In the genomic region with DNA sequence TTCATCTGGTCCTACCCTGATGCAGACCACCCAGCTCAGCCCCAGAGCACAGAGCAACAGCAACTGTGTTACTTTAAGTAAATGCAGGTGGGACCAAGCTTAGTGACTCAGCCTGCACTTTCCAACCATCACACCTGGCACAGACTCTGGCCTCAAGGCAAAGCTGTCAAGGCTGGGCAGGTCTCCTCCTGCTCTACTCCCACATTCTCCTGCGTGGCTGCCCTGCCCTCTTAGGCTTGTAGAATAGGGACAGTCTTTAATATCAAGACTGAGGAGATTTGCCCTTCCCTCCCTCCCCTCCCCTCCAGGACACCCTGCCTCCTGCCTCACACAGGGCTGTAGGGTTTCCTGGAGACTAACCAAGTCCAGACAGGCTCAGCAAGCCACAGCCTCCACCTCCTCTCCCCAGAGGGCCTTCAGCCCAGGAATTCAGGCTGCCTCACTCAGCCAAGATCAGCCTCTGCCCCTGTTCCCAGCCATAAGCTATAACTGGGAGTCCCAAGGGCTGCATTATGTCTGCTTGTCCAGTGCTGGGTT, we compare ENCODE assay signal across 12 mouse cellular contexts. TPM values are rescaled to one million over a fixed set of nuclear protein-coding genes. Genes with fewer than 3 reads are reported as not detected.
DNase-seq lines count a peak whose midpoint lies in the region; ATAC-seq lines count a peak whose summit lies in the region.
"Had no signal": no experiment of that assay in that cellular context is flagged by ENCODE, and none has a peak within 500 bp of the region (broad histone marks: within the 10 kb centered on the region; RNA-seq: fewer than 3 reads in every experiment).

No protein-coding gene starts in this region.

- no peaks in the 10 kb centered on the region; the same call in 1 of the 2 replicates for H3K27me3 ChIP-seq in heart, embryonic 13.5 days (replicated peaks)
- H3K27me3 ChIP-seq in limb, embryonic 10.5 days (ENCODE audit: low read depth, poor library complexity, severe bottlenecking), result no peaks in the 10 kb centered on the region
- H3K27me3 ChIP-seq in forebrain, embryonic 10.5 days (ENCODE audit: poor library complexity, severe bottlenecking), result no peaks in the 10 kb centered on the region
- no peaks in the 10 kb centered on the region for H3K27me3 ChIP-seq in hindbrain, embryonic 12.5 days

- intact Hi-C loops in heart, postnatal 14 days (cut with DNase I), result no loop called here

- no peak for DNase-seq in heart, postnatal 14 days
- DNase-seq in urinary bladder, postnatal 14 days (ENCODE audit: low spot score), result peak; percentile 74
- DNase-seq in urinary bladder, postnatal 25 days (ENCODE audit: low spot score), result no peak
- no peak for DNase-seq in limb, embryonic 10.5 days (ENCODE audit: low spot score)
- no peak for DNase-seq in right cerebral cortex, postnatal 36 days (ENCODE audit: low spot score in 2 of 2)
- no peak for DNase-seq in forebrain, embryonic 10.5 days (ENCODE audit: extremely low spot score, low spot score)
- DNase-seq: adrenal gland, adult 8-10 months; liver, postnatal 0 days had no signal

- ATAC-seq in heart, embryonic 13.5 days (ENCODE audit: extremely low read depth, insufficient number of reproducible peaks, low FRiP score, low TSS enrichment), result no peak
- no peak for ATAC-seq in hindbrain, embryonic 12.5 days (ENCODE audit: low FRiP score)
- ATAC-seq: liver, postnatal 0 days had no signal

- H3K9me3 ChIP-seq in heart, embryonic 13.5 days, result 0 out of 2 replicates have a peak, but pooled peaks cover 3% of the 10 kb centered on the region
- no peaks in the 10 kb centered on the region for H3K9me3 ChIP-seq in limb, embryonic 10.5 days (replicated peaks)
- peaks cover 9% of the 10 kb centered on the region for H3K9me3 ChIP-seq in forebrain, embryonic 10.5 days
- 0 out of 2 replicates have a peak, but pooled peaks cover under 1% of the 10 kb centered on the region for H3K9me3 ChIP-seq in hindbrain, embryonic 12.5 days (replicated peaks)
- H3K9me3 ChIP-seq: heart, embryonic 12.5 days had no signal

- 42% methylated on average over 1 of the region's 1 CpGs for WGBS in heart, embryonic 13.5 days
- 52% methylated on average over 1 of the region's 1 CpGs for WGBS in limb, embryonic 10.5 days
- WGBS in forebrain, embryonic 10.5 days, result 44% methylated on average over 1 of the region's 1 CpGs
- WGBS in hindbrain, embryonic 12.5 days, result 53% methylated on average over 1 of the region's 1 CpGs

- 0 out of 2 replicates have a peak overlapping the region, but pooled peaks have one; percentile 15 for H3K27ac ChIP-seq in heart, embryonic 13.5 days (replicated peaks)
- peak overlapping the region; percentile 59; the same call in 1 of the 2 replicates for H3K27ac ChIP-seq in limb, embryonic 10.5 days
- H3K27ac ChIP-seq in forebrain, embryonic 10.5 days, result no peak overlapping the region
- H3K27ac ChIP-seq in hindbrain, embryonic 12.5 days, result no peak overlapping the region
- H3K27ac ChIP-seq: left cerebral cortex, adult 2 months had no signal

- H3K36me3 ChIP-seq in heart, embryonic 13.5 days, result no peaks in the 10 kb centered on the region
- H3K36me3 ChIP-seq in limb, embryonic 10.5 days, result no peaks in the 10 kb centered on the region
- no peaks in the 10 kb centered on the region for H3K36me3 ChIP-seq in forebrain, embryonic 10.5 days (replicated peaks)
- H3K36me3 ChIP-seq in hindbrain, embryonic 12.5 days, result no peaks in the 10 kb centered on the region
- H3K36me3 ChIP-seq: heart, embryonic 12.5 days had no signal

- no peak overlapping the region for H3K4me2 ChIP-seq in heart, embryonic 13.5 days
- H3K4me2 ChIP-seq in hindbrain, embryonic 12.5 days (replicated peaks), result no peak overlapping the region
- H3K4me2 ChIP-seq: heart, embryonic 12.5 days had no signal

- H3K4me1 ChIP-seq in heart, embryonic 13.5 days, result no peaks in the 10 kb centered on the region
- H3K4me1 ChIP-seq in limb, embryonic 10.5 days, result peaks cover 14% of the 10 kb centered on the region
- H3K4me1 ChIP-seq in forebrain, embryonic 10.5 days, result peaks cover 5% of the 10 kb centered on the region; the same call in 1 of the 2 replicates
- H3K4me1 ChIP-seq in hindbrain, embryonic 12.5 days, result no peaks in the 10 kb centered on the region
- H3K4me1 ChIP-seq: heart, embryonic 12.5 days had no signal

- H3K9ac ChIP-seq in heart, embryonic 13.5 days, result no peak overlapping the region
- H3K9ac ChIP-seq in hindbrain, embryonic 12.5 days, result no peak overlapping the region
- H3K9ac ChIP-seq: heart, embryonic 12.5 days; liver, postnatal 0 days had no signal

- H3K4me3 ChIP-seq in heart, embryonic 13.5 days, result no peak overlapping the region
- no peak overlapping the region; the same call in 1 of the 2 replicates for H3K4me3 ChIP-seq in limb, embryonic 10.5 days
- H3K4me3 ChIP-seq in forebrain, embryonic 10.5 days, result no peak overlapping the region
- H3K4me3 ChIP-seq in hindbrain, embryonic 12.5 days, result no peak overlapping the region
- H3K4me3 ChIP-seq: heart, embryonic 12.5 days; left cerebral cortex, adult 2 months had no signal

RNA-seq across cellular contexts. Expression of a gene that starts 13.9 kb away (rescaled TPM):
- 1.5 and 1.6 TPM in 2 replicates for polyA plus RNA-seq in heart, embryonic 13.5 days (2015; fragmentation: Nextera tagmentation; extraction: Ambion mirVana)
- 1 to 10 TPM; 3.2 to 3.6 TPM for total RNA-seq in heart, postnatal 14 days (2021)
- polyA plus RNA-seq in limb, embryonic 10.5 days (2016; fragmentation: Nextera tagmentation; extraction: Ambion mirVana), result 0.41 and 0.73 TPM in 2 replicates
- 0.26 and 0.42 TPM in 2 replicates for polyA plus RNA-seq in forebrain, embryonic 10.5 days (2016; fragmentation: Nextera tagmentation; extraction: Ambion mirVana)
- polyA plus RNA-seq in hindbrain, embryonic 12.5 days (2016; fragmentation: Nextera tagmentation; extraction: Ambion mirVana), result 3.1 and 3.5 TPM in 2 replicates

RNA-seq across cellular contexts. Expression of a gene that starts 16.1 kb away (rescaled TPM):
- 4.3 and 5.6 TPM in 2 replicates for polyA plus RNA-seq in heart, embryonic 13.5 days (2015; fragmentation: Nextera tagmentation; extraction: Ambion mirVana)
- total RNA-seq in heart, postnatal 14 days (2021), result 10 to 100 TPM; 38.7 to 51.1 TPM
- 2.7 and 4.1 TPM in 2 replicates for polyA plus RNA-seq in limb, embryonic 10.5 days (2016; fragmentation: Nextera tagmentation; extraction: Ambion mirVana)
- 2.9 and 3.1 TPM in 2 replicates for polyA plus RNA-seq in forebrain, embryonic 10.5 days (2016; fragmentation: Nextera tagmentation; extraction: Ambion mirVana)
- 5.0 and 5.1 TPM in 2 replicates for polyA plus RNA-seq in hindbrain, embryonic 12.5 days (2016; fragmentation: Nextera tagmentation; extraction: Ambion mirVana)

RNA-seq across cellular contexts. Expression of a gene that starts 24.8 kb away (rescaled TPM):
- polyA plus RNA-seq in heart, embryonic 13.5 days (2015; fragmentation: Nextera tagmentation; extraction: Ambion mirVana), result 169 and 182 TPM in 2 replicates
- 1,000 to 10,000 TPM; 1,375 to 1,408 TPM for total RNA-seq in heart, postnatal 14 days (2021)
- polyA plus RNA-seq in limb, embryonic 10.5 days (2016; fragmentation: Nextera tagmentation; extraction: Ambion mirVana), result 69.1 and 90.7 TPM in 2 replicates
- polyA plus RNA-seq in forebrain, embryonic 10.5 days (2016; fragmentation: Nextera tagmentation; extraction: Ambion mirVana), result 68.5 and 72.0 TPM in 2 replicates
- polyA plus RNA-seq in hindbrain, embryonic 12.5 days (2016; fragmentation: Nextera tagmentation; extraction: Ambion mirVana), result 84.7 and 87.8 TPM in 2 replicates

RNA-seq across cellular contexts. Expression of a gene that starts 31.5 kb away (rescaled TPM):
- 0.15 and 0.38 TPM in 2 replicates for polyA plus RNA-seq in heart, embryonic 13.5 days (2015; fragmentation: Nextera tagmentation; extraction: Ambion mirVana)
- under 1 TPM; 0.27 to 0.36 TPM for total RNA-seq in heart, postnatal 14 days (2021)
- polyA plus RNA-seq in limb, embryonic 10.5 days (2016; fragmentation: Nextera tagmentation; extraction: Ambion mirVana), result 0.44 and 0.48 TPM in 2 replicates
- polyA plus RNA-seq in forebrain, embryonic 10.5 days (2016; fragmentation: Nextera tagmentation; extraction: Ambion mirVana), result 0.21 and 0.43 TPM in 2 replicates
- 0.34 and 0.78 TPM in 2 replicates for polyA plus RNA-seq in hindbrain, embryonic 12.5 days (2016; fragmentation: Nextera tagmentation; extraction: Ambion mirVana)

RNA-seq across cellular contexts. Expression of a gene that starts 41.4 kb away (rescaled TPM):
- polyA plus RNA-seq in heart, embryonic 13.5 days (2015; fragmentation: Nextera tagmentation; extraction: Ambion mirVana), result 168 TPM in 2 replicates
- 100 to 1,000 TPM; 314 to 317 TPM for total RNA-seq in heart, postnatal 14 days (2021)
- 335 and 336 TPM in 2 replicates for polyA plus RNA-seq in limb, embryonic 10.5 days (2016; fragmentation: Nextera tagmentation; extraction: Ambion mirVana)
- 325 and 336 TPM in 2 replicates for polyA plus RNA-seq in forebrain, embryonic 10.5 days (2016; fragmentation: Nextera tagmentation; extraction: Ambion mirVana)
- polyA plus RNA-seq in hindbrain, embryonic 12.5 days (2016; fragmentation: Nextera tagmentation; extraction: Ambion mirVana), result 297 and 345 TPM in 2 replicates

Comparison
In these comparisons a context has a peak if more than half of its experiments do, and no peak if none do; other contexts are left out.
1. H3K27ac ChIP-seq: peak in heart, embryonic 13.5 days (single experiment) and limb, embryonic 10.5 days (single experiment); none in forebrain, embryonic 10.5 days (single experiment) and hindbrain, embryonic 12.5 days (single experiment).